Mouse (Mus musculus) ES-E14 (cell line): ENCODE measurements around the gene Olfr1496.

Experiments used
- CHD2 ChIP-seq: IDR thresholded peaks from 2 replicates; pipeline ENCODE4 v1.6.1; 2014; ENCODE audit warnings: mild to moderate bottlenecking, low read depth, low read length, inconsistent platforms
- MAFK ChIP-seq: IDR thresholded peaks from 2 replicates; pipeline ENCODE4 v1.6.1; 2014; ENCODE audit warnings: mild to moderate bottlenecking, low read depth, low read length, inconsistent platforms; ENCODE audit not compliant: insufficient read depth
- ZC3H11A ChIP-seq: IDR thresholded peaks from 2 replicates; pipeline ENCODE4 v1.6.1; 2012; ENCODE audit warnings: low read depth, mild to moderate bottlenecking, inconsistent platforms, low read length, borderline replicate concordance

GRCm38 (mm10) chr19:13819347-13819746, 41.7 kb downstream of the Olfr1496 start, which contains the start of gene Olfr1499:
- TF ChIP-seq MAFK (no peak), ZC3H11A (no peak), CHD2 (no peak)
